Mouse (Mus musculus): ENCODE measurements around the gene Cyp2b23. TPM values are rescaled to one million over a fixed set of nuclear protein-coding genes. Genes with fewer than 3 reads are reported as not detected.
"Not testable (repeated sequence)": the region's sequence is repeated elsewhere in the genome, so short reads cannot be mapped to it uniquely, and the experiment has no call there.

Gene Cyp2b23
- polyA plus RNA-seq, 1 experiment = 0.07 TPM

GRCm38 (mm10) chr7:26666011-26666410, 20.2 kb downstream of the Cyp2b23 start:
- Histone ChIP-seq H3K4me3 (ENCODE audit: control insufficient read depth, insufficient read depth, low read length) (no peak overlapping the region), H3K27ac (ENCODE audit: control insufficient read depth, insufficient read depth, low read length) (no peak overlapping the region), H3K27me3 (ENCODE audit: control insufficient read depth, insufficient read depth, low read length) (no peaks in the 10 kb centered on the region), H3K4me1 (replicated peaks; ENCODE audit: control insufficient read depth, insufficient read depth, low read length) (no peaks in the 10 kb centered on the region), H3K36me3 (ENCODE audit: control insufficient read depth, insufficient read depth, low read length) (no peaks in the 10 kb centered on the region)
- no peak for DNase-seq
- WGBS = 94% methylated on average over 5 of the region's 5 CpGs
- no peak for TF ChIP-seq CTCF (IDR thresholded peaks at IDR 0.05; ENCODE audit: borderline replicate concordance, control insufficient read depth, extremely low read depth, insufficient read depth, low read length, poor library complexity)
- TF ChIP-seq POLR2A (IDR thresholded peaks at IDR 0.05; ENCODE audit: control insufficient read depth, extremely low read depth, insufficient read depth, low read length, poor library complexity) = no peak

GRCm38 (mm10) chr7:26618364-26618763, 67.9 kb downstream of the Cyp2b23 start, which contains the start of gene Vmn1r185:
Vmn1r185 (minus strand) TSS chr7:26618464.
- H3K4me3 ChIP-seq (ENCODE audit: control insufficient read depth, insufficient read depth, low read length); DNase-seq; H3K36me3 ChIP-seq (ENCODE audit: control insufficient read depth, insufficient read depth, low read length); H3K27me3 ChIP-seq (ENCODE audit: control insufficient read depth, insufficient read depth, low read length); H3K27ac ChIP-seq (ENCODE audit: control insufficient read depth, insufficient read depth, low read length); H3K4me1 ChIP-seq (replicated peaks; ENCODE audit: control insufficient read depth, insufficient read depth, low read length): not testable (repeated sequence)
- 87% methylated on average over 1 of the region's 1 CpGs for WGBS

Other genes starting within 250 kb of the Cyp2b23 start
- gene Nlrp9a, start 151.4 kb downstream of the Cyp2b23 start, polyA plus RNA-seq (2012; rRNA removed) = not detected in 2 replicates
- gene Vmn1r185, start 68.0 kb downstream of the Cyp2b23 start, polyA plus RNA-seq (2012; rRNA removed) = not detected in 2 replicates
- gene Cyp2b19, start 70.7 kb upstream of the Cyp2b23 start, polyA plus RNA-seq (2012; rRNA removed) = 2.0 and 3.2 TPM in 2 replicates
- 1.6 and 2.2 TPM in 2 replicates for gene Cyp2g1, start 122.5 kb upstream of the Cyp2b23 start, polyA plus RNA-seq (2012; rRNA removed)
- gene Cyp2a5, start 148.9 kb upstream of the Cyp2b23 start, polyA plus RNA-seq (2012; rRNA removed) = 11.7 and 19.9 TPM in 2 replicates

Data from thymus, adult 2 months (tissue).